Mouse (Mus musculus) layer of hippocampus, adult 9-10 months (tissue): ENCODE data around the gene Rtp3.

Source experiments
- DNase-seq: peaks from one replicate; pipeline ENCODE4 v3.0.0; 2022; ENCODE audit warnings: low spot score

Gene Rtp3

GRCm38 (mm10) chr9:110945343-110945742, 45.0 kb downstream of the Rtp3 start:
- DNase-seq = no peak

- DNase-seq = no peak
These were observed 46.1 kb downstream of the Rtp3 start for GRCm38 (mm10) chr9:110944265-110944664.

DNA sequence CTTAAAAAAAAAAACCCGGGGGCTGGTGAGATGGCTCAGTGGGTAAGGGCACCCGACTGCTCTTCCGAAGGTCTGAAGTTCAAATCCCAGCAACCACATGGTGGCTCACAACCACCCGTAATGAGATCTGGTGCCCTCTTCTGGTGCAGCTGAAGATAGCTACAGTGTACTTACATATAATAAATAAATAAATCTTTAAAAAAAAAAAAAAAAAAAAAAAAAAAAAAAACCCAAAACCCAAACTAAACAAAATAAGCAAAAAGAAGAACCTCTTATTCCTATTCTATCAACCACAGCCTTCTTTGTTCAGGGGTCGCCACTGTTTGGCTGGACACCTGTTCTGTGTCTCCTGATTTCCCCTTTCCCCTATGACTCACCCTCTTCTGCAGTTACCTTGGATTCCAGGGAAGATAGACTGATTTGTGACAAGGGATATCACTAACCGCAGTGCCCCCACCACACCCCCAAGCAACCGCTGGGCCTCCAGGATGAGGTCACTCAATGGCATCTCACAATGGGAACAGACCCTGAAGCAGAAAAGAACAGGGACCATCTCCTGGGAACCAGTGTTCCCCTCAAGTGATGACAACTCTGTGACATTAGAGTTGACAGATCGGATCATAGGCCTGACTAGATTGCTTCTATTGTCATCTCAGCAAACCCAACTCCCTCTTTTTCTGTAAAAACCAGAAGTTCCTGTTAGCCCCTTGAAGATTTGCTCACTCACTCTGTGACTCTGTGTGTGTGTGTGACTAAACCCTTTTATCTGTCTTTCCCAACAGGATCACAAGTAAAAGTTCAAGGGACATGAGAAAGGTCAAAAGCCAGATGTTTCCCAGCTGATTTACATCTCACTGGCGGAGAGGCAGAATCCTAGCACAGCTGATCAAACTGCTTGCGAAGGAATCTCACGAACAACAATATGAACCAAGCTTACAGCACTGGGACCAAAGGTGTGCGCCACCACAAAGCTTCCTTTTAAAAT, 52.6 kb downstream of the Rtp3 start:
- no peak for DNase-seq

GRCm38 (mm10) chr9:110935941-110936340, 54.4 kb downstream of the Rtp3 start:
- no peak for DNase-seq
